Mouse (Mus musculus) limb, embryonic 13.5 days (tissue): Measurements from ENCODE around the gene Casz1. TPM values are rescaled to one million over a fixed set of nuclear protein-coding genes. Genes with fewer than 3 reads are reported as not detected.

Source experiments
- ATAC-seq: fragments of 200-750 bp; cut with Nextera tagmentation; 2 replicates; pipeline ENCODE4 v1.8.0; 2017; ENCODE audit warnings: low read depth, moderate number of reproducible peaks, moderate TSS enrichment; ENCODE audit not compliant: low FRiP score
- H3K27ac ChIP-seq: fragments of 300-500 bp; sonication (generic); 2 replicates; pipeline ENCODE4 v1.5.1; 2015; ENCODE audit warnings: inconsistent platforms, mild to moderate bottlenecking, moderate library complexity
- H3K27me3 ChIP-seq: fragments of 300-500 bp; sonication (generic); 2 replicates; pipeline ENCODE4 v1.6.1; 2015; ENCODE audit warnings: mild to moderate bottlenecking, inconsistent platforms
- H3K36me3 ChIP-seq: fragments of 300-500 bp; sonication (generic); 2 replicates; pipeline ENCODE4 v1.6.1; 2015; ENCODE audit warnings: inconsistent platforms, mild to moderate bottlenecking, moderate library complexity
- H3K4me1 ChIP-seq: fragments of 300-500 bp; sonication (generic); 2 replicates; pipeline ENCODE4 v1.6.1; 2015; ENCODE audit warnings: inconsistent platforms
- H3K4me2 ChIP-seq: fragments of 300-500 bp; sonication (generic); replicated peaks from 2 replicates; pipeline ENCODE4 v1.6.1; 2015; ENCODE audit warnings: inconsistent platforms, mild to moderate bottlenecking, moderate library complexity
- H3K4me3 ChIP-seq: fragments of 300-500 bp; sonication (generic); 2 replicates; pipeline ENCODE4 v1.5.1; 2015; ENCODE audit warnings: moderate library complexity, mild to moderate bottlenecking, inconsistent platforms
- H3K9ac ChIP-seq: fragments of 300-500 bp; sonication (generic); 2 replicates; pipeline ENCODE4 v1.6.1; 2015; ENCODE audit warnings: mild to moderate bottlenecking, inconsistent platforms
- H3K9me3 ChIP-seq: fragments of 300-500 bp; sonication (generic); 2 replicates; pipeline ENCODE4 v1.6.1; 2016; ENCODE audit warnings: inconsistent platforms
- WGBS: fragments of 180-500 bp; shearing (Covaris S2); methylation state at CpG from one replicate; pipeline ENCODE4 v1.1.7; 2015; 5-methylcytosine and 5-hydroxymethylcytosine counted together
- polyA plus RNA-seq: library from polyadenylated mRNA; unstranded; fragments of >200 nt; fragmentation: Nextera tagmentation; extraction: Ambion mirVana; gene quantifications from 2 replicates; pipeline ENCODE4 v1.2.1, GENCODE M21; 2015

Casz1 gene
- polyA plus RNA-seq, 1 experiment from 2014 or later, result 4.1 TPM

- Histone ChIP-seq H3K27ac (no peak overlapping the region), H3K4me2 (no peak overlapping the region), H3K36me3 (peaks cover 8% of the 10 kb centered on the region; the same call in 1 of the 2 replicates), H3K4me3 (no peak overlapping the region), H3K9ac (no peak overlapping the region), H3K27me3 (no peaks in the 10 kb centered on the region), H3K4me1 (no peaks in the 10 kb centered on the region), H3K9me3 (no peaks in the 10 kb centered on the region)
- no peak for ATAC-seq
- WGBS, result 95% methylated on average over 6 of the region's 6 CpGs
Measured at GRCm38 (mm10) chr4:149000746-149001145, 196.5 kb downstream of the Casz1 start.

- Histone ChIP-seq H3K4me2 (no peak overlapping the region), H3K9me3 (no peaks in the 10 kb centered on the region), H3K27ac (no peak overlapping the region), H3K9ac (no peak overlapping the region), H3K4me3 (no peak overlapping the region), H3K36me3 (peaks cover 8% of the 10 kb centered on the region; the same call in 1 of the 2 replicates), H3K4me1 (no peaks in the 10 kb centered on the region), H3K27me3 (no peaks in the 10 kb centered on the region)
- WGBS, result 84% methylated on average over 5 of the region's 5 CpGs
- ATAC-seq, result no peak
Measured at GRCm38 (mm10) chr4:149001515-149001914, 197.3 kb downstream of the Casz1 start.

GRCm38 (mm10) chr4:149002441-149003093 is 198.3 kb downstream of the Casz1 start:
- no peak overlapping the region for H3K9ac ChIP-seq
- H3K27me3 ChIP-seq, result no peaks in the 10 kb centered on the region
- no peaks in the 10 kb centered on the region for H3K4me1 ChIP-seq
- 91% methylated on average over 11 of the region's 11 CpGs for WGBS
- no peaks in the 10 kb centered on the region for H3K9me3 ChIP-seq
- H3K4me3 ChIP-seq, result no peak overlapping the region
- H3K4me2 ChIP-seq, result no peak overlapping the region
- peaks cover 8% of the 10 kb centered on the region; the same call in 1 of the 2 replicates for H3K36me3 ChIP-seq
- ATAC-seq, result no peak
- H3K27ac ChIP-seq, result no peak overlapping the region

Other genes starting within 250 kb of the Casz1 start
- 103 TPM in 2 replicates for gene Exosc10, start 246.0 kb upstream of the Casz1 start, polyA plus RNA-seq
- 216 and 223 TPM in 2 replicates for gene Srm, start 212.9 kb upstream of the Casz1 start, polyA plus RNA-seq
- 0.15 and 0.27 TPM in 2 replicates for gene Masp2, start 201.9 kb upstream of the Casz1 start, polyA plus RNA-seq
- 346 and 363 TPM in 2 replicates for gene Tardbp, start 177.4 kb upstream of the Casz1 start, polyA plus RNA-seq
- gene Gm572, start 161.1 kb upstream of the Casz1 start, polyA plus RNA-seq, result not detected in 2 replicates